ENCODE assay signal across 8 mouse cellular contexts in the genomic region with DNA sequence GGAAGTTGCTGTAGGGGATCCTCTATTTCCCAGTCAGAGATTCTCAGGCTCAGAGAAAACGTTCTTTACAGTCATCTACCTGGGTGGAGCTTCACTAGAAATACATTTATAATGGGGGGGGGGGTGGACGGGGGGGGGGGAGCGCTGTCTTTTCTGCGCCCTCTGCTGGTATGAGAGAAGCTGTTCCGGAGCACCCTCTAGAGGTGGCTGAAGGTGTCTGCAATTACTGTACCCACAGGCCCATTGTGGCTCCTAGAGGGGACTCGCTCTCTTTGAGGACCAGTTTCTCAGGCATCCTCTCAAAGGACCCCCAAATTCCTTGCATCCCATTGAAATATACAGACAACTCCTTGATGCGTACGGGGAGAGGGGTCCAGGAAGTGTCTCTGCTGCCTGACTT. TPM values are rescaled to one million over a fixed set of nuclear protein-coding genes. Genes with fewer than 3 reads are reported as not detected.
DNase-seq lines count a peak whose midpoint lies in the region.
"Had no signal": no experiment of that assay in that cellular context is flagged by ENCODE, and none has a peak within 500 bp of the region (broad histone marks: within the 10 kb centered on the region; RNA-seq: fewer than 3 reads in every experiment).

No protein-coding gene starts in this region.

- no peak overlapping the region for H3K4me3 ChIP-seq in embryonic facial prominence, embryonic 10.5 days
- H3K4me3 ChIP-seq: limb, embryonic 15.5 days had no signal

- H3K27me3 ChIP-seq in embryonic facial prominence, embryonic 10.5 days (replicated peaks; ENCODE audit: low read depth, poor library complexity, severe bottlenecking) = peaks cover 8% of the 10 kb centered on the region; the same call in 1 of the 2 replicates
- H3K27me3 ChIP-seq: limb, embryonic 15.5 days had no signal

- intact Hi-C loops in left cerebral cortex, postnatal 4 days (cut with DNase I) = no loop called here

- 0 out of 2 replicates have a peak, but pooled peaks cover 3% of the 10 kb centered on the region for H3K4me1 ChIP-seq in embryonic facial prominence, embryonic 10.5 days

- peak; percentile 41 for DNase-seq in layer of hippocampus, adult 11-12 months (ENCODE audit: low spot score)
- no peak for DNase-seq in layer of hippocampus, adult 9-11 months
- peak; percentile 22 to 39 for DNase-seq in CD8-positive naive resting alpha-beta T cell, adult 2 months (ENCODE audit: low read depth in 2 of 2, low spot score in 2 of 2)
- DNase-seq in ZHBTc4 (ENCODE audit: low read depth, low spot score) = peak; percentile 56
- DNase-seq in embryonic facial prominence, embryonic 10.5 days (ENCODE audit: low spot score) = peak; percentile 27
- peak; percentile 53 for DNase-seq in left cerebral cortex, postnatal 4 days
- peak; percentile 59 for DNase-seq in right cerebral cortex, postnatal 14 days

- H3K9me3 ChIP-seq in embryonic facial prominence, embryonic 10.5 days = no peaks in the 10 kb centered on the region
- H3K9me3 ChIP-seq: limb, embryonic 15.5 days had no signal

- H3K36me3 ChIP-seq in embryonic facial prominence, embryonic 10.5 days (replicated peaks) = no peaks in the 10 kb centered on the region
- H3K36me3 ChIP-seq: limb, embryonic 15.5 days had no signal

- H3K27ac ChIP-seq in embryonic facial prominence, embryonic 10.5 days (replicated peaks) = no peak overlapping the region
- H3K27ac ChIP-seq: limb, embryonic 15.5 days had no signal

- WGBS in embryonic facial prominence, embryonic 10.5 days = 25% methylated on average over 8 of the region's 8 CpGs

RNA-seq across cellular contexts. Expression of a gene that starts 23.6 kb away (rescaled TPM):
- polyA plus RNA-seq in embryonic facial prominence, embryonic 10.5 days (2016; fragmentation: Nextera tagmentation; extraction: Ambion mirVana) = 0.21 and 0.30 TPM in 2 replicates
- total RNA-seq in left cerebral cortex, postnatal 4 days (2021) = 1 to 10 TPM; 2.2 to 2.4 TPM

RNA-seq across cellular contexts. Expression of a gene that starts 49.2 kb away (rescaled TPM):
- polyA plus RNA-seq in embryonic facial prominence, embryonic 10.5 days (2016; fragmentation: Nextera tagmentation; extraction: Ambion mirVana) = 23.7 and 26.4 TPM in 2 replicates
- total RNA-seq in left cerebral cortex, postnatal 4 days (2021) = 10 to 100 TPM in 1 of 2 experiments, 1 to 10 TPM in 1; 9.9 to 12.0 TPM

RNA-seq across cellular contexts. Expression of a gene that starts 49.3 kb away (rescaled TPM):
- 30.4 and 32.6 TPM in 2 replicates for polyA plus RNA-seq in embryonic facial prominence, embryonic 10.5 days (2016; fragmentation: Nextera tagmentation; extraction: Ambion mirVana)
- 10 to 100 TPM; 24.1 to 26.2 TPM for total RNA-seq in left cerebral cortex, postnatal 4 days (2021)
